Mouse (Mus musculus) G1E (cell line): ENCODE results near the gene Guca1a. TPM values are rescaled to one million over a fixed set of nuclear protein-coding genes. Genes with fewer than 3 reads are reported as not detected.
A peak's percentile ranks its signal among the peaks of the same experiment; 100 is the strongest.
"Not testable (repeated sequence)": the region's sequence is repeated elsewhere in the genome, so short reads cannot be mapped to it uniquely, and the experiment has no call there.

Experiments used
- ATAC-seq: 2 replicates; pipeline ENCODE4 v1.8.0; 2016; ENCODE audit warnings: mild to moderate bottlenecking; ENCODE audit not compliant: insufficient number of reproducible peaks, poor library complexity, low FRiP score, severe bottlenecking; ENCODE audit errors: extremely low read depth
- DNase-seq: peaks from one replicate; pipeline ENCODE4 v3.0.0; 2012; ENCODE audit warnings: low spot score
- H3K27me3 ChIP-seq: 2 replicates; pipeline ENCODE4 v1.6.1; 2012; ENCODE audit warnings: mild to moderate bottlenecking, low read length, inconsistent platforms; ENCODE audit not compliant: insufficient read depth
- H3K36me3 ChIP-seq: replicated peaks from 2 replicates; pipeline ENCODE3; 2012; ENCODE audit warnings: mild to moderate bottlenecking, inconsistent platforms
- H3K4me1 ChIP-seq: 2 replicates; pipeline ENCODE4 v1.6.1; 2012; ENCODE audit warnings: low read depth, low read length, inconsistent platforms, mixed read lengths; ENCODE audit not compliant: insufficient read depth
- H3K4me3 ChIP-seq: 2 replicates; pipeline ENCODE4 v1.5.1; 2012; ENCODE audit warnings: low read depth, mild to moderate bottlenecking, inconsistent platforms, low read length, moderate library complexity, mixed read lengths
- H3K9me3 ChIP-seq: replicated peaks from 2 replicates; pipeline ENCODE4 v1.6.1; 2012; ENCODE audit warnings: inconsistent platforms
- CTCF ChIP-seq: IDR thresholded peaks from 2 replicates; pipeline ENCODE4 v1.5.1; 2012; ENCODE audit warnings: low read depth, low read length, inconsistent platforms, mixed read lengths
- GATA1 ChIP-seq: IDR thresholded peaks from 2 replicates; pipeline ENCODE4 v1.6.1; 2012; ENCODE audit warnings: borderline replicate concordance, low read length, inconsistent platforms, mixed read lengths
- GATA2 ChIP-seq: IDR thresholded peaks from 2 replicates; pipeline ENCODE4 v1.6.1; 2012; ENCODE audit warnings: low read depth, low read length, inconsistent platforms, borderline replicate concordance
- POLR2AphosphoS5 ChIP-seq: IDR thresholded peaks from 2 replicates; pipeline ENCODE4 v1.6.1; 2012; ENCODE audit warnings: low read depth, low read length, inconsistent platforms; ENCODE audit not compliant: insufficient replicate concordance
- TAL1 ChIP-seq: conservative IDR thresholded peaks from 2 replicates; pipeline ENCODE4 v1.6.1; 2012; ENCODE audit warnings: low read depth, low read length, inconsistent platforms, mixed read lengths
- polyA plus RNA-seq: library from polyadenylated mRNA; stranded (reverse); fragments of >175 nt; gene quantifications from 2 replicates; pipeline ENCODE4 v1.2.3, GENCODE M21; 2012
- total RNA-seq, 2 experiments: library from RNA; stranded (forward) in 1 of 2; stranded (reverse) in 1 of 2; fragments of 200-1000 nt in 1 of 2; fragments of >200 nt in 1 of 2; fragmentation: Nextera tagmentation in 1 of 2; gene quantifications; 2 replicates each; pipeline ENCODE4 v1.2.3; 2014 to 2017

Gene Guca1a
- total and polyA plus RNA-seq, 3 experiments, result 0.08 TPM; not detected in 2

- Histone ChIP-seq H3K4me3 (no peak overlapping the region), H3K9me3 (no peaks in the 10 kb centered on the region), H3K4me1 (0 out of 2 replicates have a peak, but pooled peaks cover 3% of the 10 kb centered on the region), H3K27me3 (peaks cover 4% of the 10 kb centered on the region; the same call in 1 of the 2 replicates), H3K36me3 (no peaks in the 10 kb centered on the region)
- TF ChIP-seq CTCF (no peak), POLR2AphosphoS5 (no peak), GATA2 (no peak), TAL1 (no peak), GATA1 (no peak)
- no peak for DNase-seq
- no peak for ATAC-seq
Measured at GRCm38 (mm10) chr17:47421566-47421965, 21.2 kb upstream of the Guca1a start.

GRCm38 (mm10) chr17:47420195-47420594 lies 19.8 kb upstream of the Guca1a start:
- Histone ChIP-seq H3K36me3 (no peaks in the 10 kb centered on the region), H3K9me3 (no peaks in the 10 kb centered on the region), H3K27me3 (peaks cover 4% of the 10 kb centered on the region; the same call in 1 of the 2 replicates), H3K4me3 (no peak overlapping the region), H3K4me1 (no peaks in the 10 kb centered on the region)
- no peak for DNase-seq
- TF ChIP-seq CTCF, result no peak
- TF ChIP-seq GATA1, result no peak
- no peak for TF ChIP-seq GATA2
- TF ChIP-seq POLR2AphosphoS5, result no peak
- no peak for TF ChIP-seq TAL1
- ATAC-seq, result no peak

- not testable (repeated sequence) for H3K9me3 ChIP-seq, ATAC-seq, H3K27me3 ChIP-seq, DNase-seq, H3K4me3 ChIP-seq, H3K36me3 ChIP-seq, H3K4me1 ChIP-seq
Measured at GRCm38 (mm10) chr17:47409897-47410861, 9.8 kb upstream of the Guca1a start.

- Histone ChIP-seq H3K9me3 (no peaks in the 10 kb centered on the region), H3K4me1 (no peaks in the 10 kb centered on the region), H3K36me3 (no peaks in the 10 kb centered on the region), H3K4me3 (no peak overlapping the region), H3K27me3 (peaks cover 5% of the 10 kb centered on the region)
- ATAC-seq, result no peak
- TF ChIP-seq GATA2 (no peak), CTCF (peak; percentile 44)
- peak; percentile 41 for DNase-seq
Measured at GRCm38 (mm10) chr17:47408558-47408898, 8.1 kb upstream of the Guca1a start.

GRCm38 (mm10) chr17:47407717-47408557 lies 7.6 kb upstream of the Guca1a start:
- Histone ChIP-seq H3K36me3 (no peaks in the 10 kb centered on the region), H3K4me1 (no peaks in the 10 kb centered on the region), H3K4me3 (no peak overlapping the region), H3K27me3 (peaks cover 5% of the 10 kb centered on the region), H3K9me3 (no peaks in the 10 kb centered on the region)
- DNase-seq (no peak), ATAC-seq (no peak)
- TF ChIP-seq POLR2AphosphoS5, result no peak
- TF ChIP-seq CTCF, result no peak
- TF ChIP-seq GATA1, result no peak
- no peak for TF ChIP-seq GATA2
- no peak for TF ChIP-seq TAL1

- TF ChIP-seq TAL1 (no peak), CTCF (no peak), GATA1 (no peak), GATA2 (no peak), POLR2AphosphoS5 (no peak)
- Histone ChIP-seq H3K27me3 (peaks cover 14% of the 10 kb centered on the region), H3K9me3 (no peaks in the 10 kb centered on the region), H3K4me3 (no peak overlapping the region), H3K4me1 (peaks cover 14% of the 10 kb centered on the region), H3K36me3 (no peaks in the 10 kb centered on the region)
- no peak for DNase-seq
- ATAC-seq, result no peak
Measured at GRCm38 (mm10) chr17:47399091-47399490, 1.3 kb downstream of the Guca1a start.
